ENCODE assay signal across 8 mouse cellular contexts in the genomic region with DNA sequence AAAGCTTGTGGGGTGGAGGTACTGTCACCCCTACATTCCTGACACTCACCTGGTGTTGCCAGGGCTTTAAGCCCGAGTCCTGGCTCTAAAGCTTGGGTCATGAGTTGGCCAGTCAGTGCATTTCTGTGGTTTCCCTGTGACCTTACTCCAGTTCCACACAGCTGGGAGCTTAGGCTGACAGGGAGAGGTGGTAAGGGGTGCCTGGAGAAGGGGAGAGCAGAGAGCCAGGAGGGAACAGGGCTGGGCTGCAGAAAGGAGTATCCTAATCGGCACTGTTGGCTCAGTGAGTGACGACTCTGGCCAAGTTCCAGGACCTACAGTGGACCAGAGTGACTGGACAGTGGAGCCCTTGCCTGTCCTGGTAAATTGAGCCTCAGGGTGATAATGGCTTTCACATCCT. TPM values are rescaled to one million over a fixed set of nuclear protein-coding genes. Genes with fewer than 3 reads are reported as not detected.
DNase-seq lines count a peak whose midpoint lies in the region; ATAC-seq lines count a peak whose summit lies in the region.

No protein-coding gene starts in this region.

- peaks cover 10% of the 10 kb centered on the region for H3K36me3 ChIP-seq in forebrain, embryonic 10.5 days (replicated peaks)
- no peaks in the 10 kb centered on the region for H3K36me3 ChIP-seq in forebrain, embryonic 11.5 days (ENCODE audit: control insufficient read depth, insufficient read depth, low read length)

- 0 out of 2 replicates have a peak overlapping the region, but pooled peaks have one; percentile 91 for H3K4me3 ChIP-seq in forebrain, embryonic 10.5 days
- no peak overlapping the region for H3K4me3 ChIP-seq in forebrain, embryonic 11.5 days (ENCODE audit: low read depth, low read length)

- H3K27me3 ChIP-seq in forebrain, embryonic 10.5 days (ENCODE audit: poor library complexity, severe bottlenecking) = peaks cover 11% of the 10 kb centered on the region
- H3K27me3 ChIP-seq in forebrain, embryonic 11.5 days (ENCODE audit: control insufficient read depth, insufficient read depth, low read length) = no peaks in the 10 kb centered on the region

- no peak overlapping the region for H3K27ac ChIP-seq in forebrain, embryonic 10.5 days
- H3K27ac ChIP-seq in forebrain, embryonic 11.5 days (ENCODE audit: low read depth, low read length) = no peak overlapping the region

- 49% methylated on average over 3 of the region's 3 CpGs for WGBS in forebrain, embryonic 10.5 days
- WGBS in forebrain, embryonic 11.5 days = 52% methylated on average over 3 of the region's 3 CpGs

- no peak for ATAC-seq in forebrain, embryonic 11.5 days (replicated peaks; ENCODE audit: low FRiP score)
- no peak for ATAC-seq in frontal cortex, adult (ENCODE audit: low TSS enrichment)

- intact Hi-C loops in gastrocnemius, postnatal 36 days (cut with DNase I) = no loop called here

- no peak for DNase-seq in forebrain, embryonic 10.5 days (ENCODE audit: extremely low spot score, low spot score)
- no peak for DNase-seq in forebrain, embryonic 11.5 days (ENCODE audit: low spot score)
- peak; percentile 40 to 45 for DNase-seq in cerebellum, adult 18-20 months
- peak; percentile 29 to 54 for DNase-seq in gastrocnemius, postnatal 36 days
- DNase-seq in kidney, adult 11 months = peak; percentile 53
- DNase-seq in lung, postnatal 10 days = peak; percentile 79
- no peak for DNase-seq in c-Kit-positive CD71-positive TER-119-positive erythroid progenitor cells, embryonic 14.5 days (ENCODE audit: low spot score)

- H3K4me1 ChIP-seq in forebrain, embryonic 10.5 days = peaks cover 24% of the 10 kb centered on the region
- no peaks in the 10 kb centered on the region; the same call in 1 of the 2 replicates for H3K4me1 ChIP-seq in forebrain, embryonic 11.5 days (replicated peaks; ENCODE audit: control insufficient read depth, insufficient read depth, low read length)

- no peak overlapping the region for H3K9ac ChIP-seq in forebrain, embryonic 11.5 days (ENCODE audit: low read length)

- no peak overlapping the region for H3K4me2 ChIP-seq in forebrain, embryonic 11.5 days (ENCODE audit: low read depth, low read length, severe bottlenecking)

- no peaks in the 10 kb centered on the region for H3K9me3 ChIP-seq in forebrain, embryonic 10.5 days
- H3K9me3 ChIP-seq in forebrain, embryonic 11.5 days (ENCODE audit: control insufficient read depth, low read length) = no peaks in the 10 kb centered on the region

RNA-seq across cellular contexts. Expression of a gene that starts 1.9 kb away (rescaled TPM):
- 9.8 and 10.5 TPM in 2 replicates for polyA plus RNA-seq in forebrain, embryonic 10.5 days (2016; fragmentation: Nextera tagmentation; extraction: Ambion mirVana)
- 6.9 and 9.4 TPM in 2 replicates for polyA plus RNA-seq in forebrain, embryonic 11.5 days (2014; fragmentation: Nextera tagmentation; extraction: Ambion mirVana)
- total RNA-seq in gastrocnemius, postnatal 36 days (2021) = 1 to 10 TPM; 4.6 to 5.5 TPM

RNA-seq across cellular contexts. Expression of a gene that starts 44.1 kb away (rescaled TPM):
- 10.9 and 11.4 TPM in 2 replicates for polyA plus RNA-seq in forebrain, embryonic 10.5 days (2016; fragmentation: Nextera tagmentation; extraction: Ambion mirVana)
- 12.7 and 14.0 TPM in 2 replicates for polyA plus RNA-seq in forebrain, embryonic 11.5 days (2014; fragmentation: Nextera tagmentation; extraction: Ambion mirVana)
- 1 to 10 TPM; 3.8 to 4.7 TPM for total RNA-seq in gastrocnemius, postnatal 36 days (2021)

Comparison
In these comparisons a context has a peak if more than half of its experiments do, and no peak if none do; other contexts are left out.
1. DNase-seq: peak in cerebellum, adult 18-20 months (2 of 2), gastrocnemius, postnatal 36 days (2 of 2), kidney, adult 11 months (single experiment) and lung, postnatal 10 days (single experiment); none in forebrain, embryonic 10.5 days (single experiment), forebrain, embryonic 11.5 days (single experiment) and c-Kit-positive CD71-positive TER-119-positive erythroid progenitor cells, embryonic 14.5 days (single experiment).